Mouse (Mus musculus) testis, postnatal 14 days (tissue): ENCODE results near the gene Clpp.

ENCODE experiments used
- DNase-seq: peaks from one replicate; pipeline ENCODE4 v3.0.0; 2021; ENCODE audit warnings: low spot score

Clpp gene

DNA sequence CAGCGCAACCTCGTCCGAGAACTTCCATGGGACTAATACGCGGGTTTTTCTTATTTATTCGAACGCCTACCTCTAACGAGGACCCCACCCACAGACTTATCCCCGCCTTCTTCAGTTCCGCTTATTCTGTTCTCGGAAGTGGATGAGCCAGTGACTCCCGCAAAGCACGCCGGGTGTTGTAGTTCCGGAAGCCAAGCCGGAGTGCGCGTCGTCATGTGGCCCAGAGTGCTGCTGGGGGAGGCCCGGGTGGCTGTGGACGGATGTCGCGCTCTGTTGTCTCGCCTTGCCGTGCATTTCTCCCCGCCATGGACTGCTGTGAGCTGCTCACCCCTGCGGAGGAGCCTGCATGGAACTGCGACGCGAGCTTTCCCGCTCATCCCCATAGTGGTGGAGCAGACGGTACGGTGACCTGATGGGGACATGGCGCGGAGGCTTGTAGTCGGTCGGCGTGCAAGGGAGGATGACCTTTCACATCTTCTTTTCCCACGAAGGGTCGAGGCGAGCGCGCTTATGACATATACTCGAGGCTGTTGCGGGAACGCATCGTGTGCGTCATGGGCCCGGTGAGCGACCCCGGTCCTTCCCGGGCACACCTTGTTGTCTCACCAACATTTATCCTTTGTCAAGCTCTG lies at the start of gene Clpp:
Gene Clpp, plus strand, starts transcription at position 191 of the 632 bp plus-strand sequence.
- peak; percentile 93 for DNase-seq

DNA sequence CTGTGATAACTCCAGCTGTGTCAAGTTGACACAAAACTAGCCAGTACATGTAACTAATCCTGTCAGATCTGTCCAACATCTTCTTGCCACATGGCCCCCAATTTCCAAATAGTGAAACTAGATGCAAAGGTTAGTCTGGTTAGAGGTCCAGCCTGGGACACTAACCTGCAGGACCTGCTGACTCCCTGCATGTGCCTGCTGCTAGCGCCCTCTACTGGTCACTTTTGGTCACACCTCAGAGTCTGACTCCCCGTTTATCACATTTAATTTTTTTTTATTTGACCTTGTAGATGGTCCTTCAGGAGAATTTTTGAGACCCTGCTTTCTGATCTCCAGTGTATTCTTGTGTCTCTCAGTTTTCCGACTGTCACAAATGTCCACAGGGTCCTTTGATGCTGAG lies 39.2 kb upstream of the Clpp start:
- DNase-seq: no peak

DNA sequence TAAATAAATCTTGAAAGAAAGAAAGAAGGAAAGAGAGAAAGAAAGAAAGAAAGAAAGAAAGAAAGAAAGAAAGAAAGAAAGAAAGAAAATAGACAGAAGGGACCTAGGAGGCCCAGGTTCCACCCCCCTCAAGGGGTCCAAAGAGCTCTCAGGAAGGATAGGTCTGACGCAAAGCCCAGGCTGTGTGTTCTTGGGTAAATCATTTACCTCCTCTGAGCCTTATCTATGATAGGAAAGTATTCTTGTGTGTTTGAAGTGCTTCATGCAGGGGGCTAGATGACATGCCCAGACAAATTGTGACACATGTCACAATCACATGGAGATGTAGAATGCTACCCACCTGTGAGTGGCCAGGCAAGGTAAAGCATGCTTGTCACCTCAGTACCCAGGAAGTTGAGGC lies 37.5 kb upstream of the Clpp start:
- DNase-seq: no peak

GRCm38 (mm10) chr17:56954871-56955270 lies 35.2 kb upstream of the Clpp start:
- no peak for DNase-seq

DNA sequence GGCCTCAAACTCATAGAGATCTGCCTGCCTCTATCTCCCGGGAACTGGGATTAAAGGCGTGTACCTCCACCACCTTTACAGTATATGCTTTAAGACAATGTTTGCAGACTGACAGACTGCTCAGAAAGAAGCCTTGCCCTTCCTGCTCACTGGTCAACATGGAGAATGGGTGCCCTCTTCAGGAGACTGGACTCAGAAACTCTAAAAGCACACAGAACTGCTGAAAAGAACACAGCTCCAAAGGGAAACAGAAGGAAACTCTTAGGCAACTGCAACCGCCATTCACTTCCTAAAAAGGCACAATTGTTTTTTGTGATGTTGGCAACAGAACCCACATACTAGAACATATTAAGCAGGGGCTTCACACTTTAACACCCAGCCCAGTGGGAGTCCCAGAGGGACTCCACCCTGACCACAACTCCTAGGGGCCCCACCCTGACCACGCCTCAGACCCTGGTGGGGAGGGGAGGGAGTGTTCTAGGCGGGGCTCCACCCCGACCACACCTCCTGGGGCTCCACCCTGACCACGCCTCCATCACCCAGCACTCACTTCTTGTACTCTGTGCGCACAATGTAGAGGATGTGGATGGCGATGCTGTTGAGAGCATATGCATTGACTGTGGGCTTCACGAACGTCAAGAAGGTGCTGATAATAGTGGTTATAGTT lies 32.2 kb upstream of the Clpp start:
- no peak for DNase-seq

DNA sequence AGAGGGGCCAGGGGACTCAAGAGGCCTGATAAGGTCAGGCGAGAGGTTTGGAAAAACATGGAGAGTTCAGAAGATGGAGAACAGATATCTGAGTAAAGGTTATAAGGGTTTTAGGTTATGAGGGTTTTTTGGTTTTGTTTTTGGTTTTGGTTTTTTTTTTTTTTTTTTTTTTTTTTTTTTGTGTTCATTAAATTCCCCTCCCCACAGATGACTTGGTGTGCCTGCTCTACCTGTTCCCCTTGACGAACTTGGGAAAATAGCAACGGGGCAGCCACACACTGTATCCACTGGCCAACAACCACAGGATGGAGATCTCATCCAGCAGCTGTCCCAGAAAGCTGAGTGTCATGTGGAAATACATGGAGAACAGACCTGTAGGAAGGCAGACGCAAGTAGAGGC lies 31.4 kb upstream of the Clpp start:
- DNase-seq: no peak

DNA sequence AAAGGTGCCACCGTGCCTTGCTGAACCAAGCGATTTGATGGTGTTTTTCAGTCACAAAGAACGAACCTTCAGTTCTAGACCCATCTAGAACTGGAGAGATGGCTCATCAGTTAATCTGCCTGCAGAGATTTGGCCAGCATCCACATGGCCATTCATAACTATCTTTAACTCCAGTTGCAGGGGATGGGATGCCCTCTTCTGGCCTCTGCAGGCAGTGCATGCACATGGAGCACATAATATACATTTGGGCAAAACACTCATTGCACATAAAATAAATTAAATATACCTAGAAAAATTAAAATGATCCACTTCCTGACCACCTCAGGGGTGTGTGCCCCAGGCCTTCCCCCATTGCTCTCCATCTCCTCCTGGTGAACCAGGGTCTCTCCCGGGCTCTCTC lies 28.2 kb upstream of the Clpp start:
- DNase-seq: no peak

DNA sequence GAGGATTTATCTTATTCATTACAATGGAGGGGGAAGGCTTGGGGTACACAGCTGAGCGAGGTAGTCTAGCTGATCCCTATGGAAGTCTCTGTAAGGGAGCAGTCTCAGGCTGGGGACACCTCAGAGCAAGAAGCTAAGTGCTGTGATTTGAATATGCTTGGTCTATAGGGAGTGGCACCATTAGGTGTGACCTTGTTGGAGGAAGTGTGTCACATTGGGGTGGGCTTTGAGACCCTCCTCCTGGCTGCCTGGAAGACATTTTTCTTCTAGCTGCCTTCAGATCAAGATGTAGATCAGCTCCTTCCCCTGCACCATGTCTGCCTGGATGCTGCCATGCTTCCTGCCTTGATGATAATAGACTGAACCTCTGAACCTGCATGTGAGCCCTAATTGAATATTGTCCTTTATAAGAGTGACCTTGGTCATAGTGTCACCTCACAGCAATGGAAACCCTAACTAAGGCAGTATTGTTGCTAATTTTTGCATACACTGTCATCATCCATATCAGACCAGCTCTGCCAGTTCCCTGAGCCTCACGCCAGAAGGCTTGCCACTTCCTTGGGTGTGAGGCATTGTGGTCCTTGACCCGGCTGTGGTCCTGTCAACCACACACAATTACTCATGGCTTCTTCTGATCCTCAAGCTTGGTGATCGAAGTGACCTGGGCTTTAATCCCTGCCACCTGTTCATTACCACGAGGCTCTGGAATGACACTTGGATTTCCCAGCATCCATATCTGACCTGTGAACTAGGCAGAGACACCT lies 27.3 kb upstream of the Clpp start:
- DNase-seq: no peak

GRCm38 (mm10) chr17:56963646-56964045 lies 26.5 kb upstream of the Clpp start:
- DNase-seq: no peak

DNA sequence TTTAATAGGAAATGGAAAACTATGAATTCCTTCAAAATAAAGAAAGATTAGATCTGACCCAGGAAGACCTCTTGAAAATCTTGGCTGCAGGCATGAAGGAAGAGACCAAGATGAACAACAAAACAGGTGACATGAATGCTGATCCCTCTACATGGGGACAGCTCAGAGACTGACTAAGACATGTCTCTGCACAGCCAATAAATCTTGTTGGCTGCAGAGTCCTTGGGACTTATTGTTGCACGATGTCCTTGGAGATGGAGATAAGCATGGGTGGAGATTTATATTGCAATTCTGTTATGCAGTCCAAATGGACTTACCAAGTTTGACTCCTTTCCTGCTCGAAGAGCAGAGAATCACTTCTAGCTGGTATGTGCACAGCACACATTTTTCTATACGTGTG lies 20.8 kb upstream of the Clpp start:
- DNase-seq: no peak

GRCm38 (mm10) chr17:56970081-56970480 lies 20.0 kb upstream of the Clpp start:
- no peak for DNase-seq

DNA sequence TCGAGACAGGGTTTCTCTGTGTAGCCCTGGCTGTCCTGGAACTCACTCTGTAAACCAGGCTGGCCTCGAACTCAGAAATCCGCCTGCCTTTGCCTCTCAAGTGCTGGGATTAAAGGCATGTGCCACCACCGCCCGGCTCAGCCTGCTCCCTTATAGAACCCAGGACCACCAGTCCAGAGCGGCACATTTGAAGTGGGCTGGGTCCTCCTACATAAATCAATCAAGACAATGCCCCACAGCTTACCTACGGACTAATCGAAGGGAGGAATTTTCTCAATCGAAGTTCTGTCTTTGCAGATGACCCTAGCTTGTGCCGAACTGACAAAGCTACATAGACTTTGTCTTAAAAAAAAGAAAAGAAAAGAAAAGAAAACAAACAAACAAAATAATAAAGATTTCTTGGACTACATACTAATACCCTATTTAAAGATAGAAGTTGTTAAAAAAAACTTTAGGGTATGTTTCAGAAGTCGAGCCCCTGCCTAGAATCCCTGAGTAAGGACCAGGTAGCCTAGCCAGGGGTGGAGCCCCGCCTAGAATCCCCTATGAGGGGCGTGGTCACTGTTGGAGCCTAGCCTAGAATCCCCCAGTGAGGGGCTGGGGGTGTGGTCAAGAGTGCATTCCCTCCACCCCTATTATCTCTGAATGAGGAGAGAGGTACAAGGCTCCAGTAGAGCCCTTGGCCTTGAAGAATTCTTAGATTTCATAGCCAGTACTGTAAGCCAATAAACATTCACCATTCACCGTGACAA lies 16.0 kb upstream of the Clpp start:
- DNase-seq: no peak

GRCm38 (mm10) chr17:56974708-56975240 lies 15.3 kb upstream of the Clpp start:
- DNase-seq: no peak

DNA sequence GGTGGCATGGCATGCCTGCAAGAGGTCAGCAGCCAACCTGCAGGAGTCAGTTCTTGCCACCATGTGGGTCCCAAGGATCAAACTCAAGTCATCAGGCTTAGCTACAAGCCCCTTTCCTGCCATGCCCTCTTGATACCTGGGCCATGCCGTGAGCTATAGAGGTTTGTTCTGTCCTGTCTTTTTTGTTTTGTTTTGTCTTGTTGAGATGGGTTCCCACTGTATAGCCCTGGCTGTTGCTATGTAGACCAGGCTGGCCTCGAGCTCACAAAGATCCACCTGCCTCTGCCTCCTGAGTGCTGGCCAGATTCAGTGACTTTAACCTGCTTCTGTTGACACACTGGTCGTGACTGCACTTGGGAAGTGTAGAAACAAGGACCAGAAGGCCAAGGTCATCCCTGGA lies 14.7 kb upstream of the Clpp start:
- DNase-seq: no peak

GRCm38 (mm10) chr17:56976531-56977390 lies 13.3 kb upstream of the Clpp start:
- no peak for DNase-seq

DNA sequence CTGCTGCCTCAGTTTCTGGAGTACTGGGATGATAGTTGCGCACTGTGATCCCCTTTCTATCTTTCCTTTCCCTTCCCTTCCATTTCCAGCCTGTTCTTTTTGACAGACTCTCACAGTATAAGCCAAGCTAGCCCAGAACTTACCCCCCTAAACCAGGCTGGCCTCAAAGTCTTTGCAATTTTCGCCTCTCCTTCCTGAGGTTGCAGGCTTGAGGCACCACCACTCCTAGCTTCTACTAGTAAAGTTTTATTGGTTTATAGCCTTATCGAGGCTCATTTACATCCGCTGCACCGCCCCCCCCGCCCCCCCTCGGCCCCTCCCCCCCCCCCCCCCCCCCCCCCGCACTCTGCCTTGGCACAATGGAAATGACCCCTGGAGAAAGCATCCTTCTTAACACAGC lies 10.6 kb upstream of the Clpp start:
- DNase-seq: no peak

DNA sequence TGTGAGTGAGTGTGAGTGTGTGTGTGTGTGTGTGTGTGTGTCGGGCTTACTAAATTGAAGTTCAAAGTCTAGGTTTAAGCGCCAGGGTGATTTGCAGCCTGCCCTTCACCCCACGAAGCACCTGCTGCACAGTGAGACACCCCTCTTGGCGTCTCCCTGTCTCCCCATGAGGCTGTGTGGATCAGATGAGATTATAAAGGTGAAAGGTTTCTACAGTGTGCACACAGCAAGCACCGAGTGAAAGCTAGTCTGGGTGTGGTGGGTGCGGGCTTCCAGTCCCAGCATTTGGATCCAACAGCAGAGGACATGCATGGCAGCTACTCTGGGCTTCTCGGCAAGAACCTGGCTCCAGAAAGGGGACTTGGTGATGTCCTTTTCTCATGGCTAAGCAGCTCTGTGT lies 9.1 kb upstream of the Clpp start:
- DNase-seq: no peak

DNA sequence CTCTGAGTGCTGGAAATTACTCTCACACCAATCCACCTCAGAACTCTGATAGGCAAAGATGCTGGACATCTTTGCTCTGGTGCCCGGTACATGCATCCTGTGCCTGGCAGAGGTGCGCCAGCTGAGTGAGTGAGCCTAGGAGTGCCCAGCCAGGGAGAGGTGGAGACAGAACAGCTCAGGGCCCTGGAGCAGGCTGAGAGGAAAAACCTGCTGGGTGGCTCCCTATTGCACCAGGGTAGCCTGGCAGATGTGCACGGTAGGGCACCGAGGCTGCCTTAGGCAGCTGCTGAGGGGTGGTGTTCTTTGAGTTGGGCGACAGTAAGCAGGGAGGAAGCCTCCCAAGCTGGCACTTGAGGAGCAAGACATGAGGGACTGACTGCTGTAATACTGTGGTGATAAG lies 8.1 kb upstream of the Clpp start, which contains the start of gene Acer1:
Gene Acer1, minus strand, starts transcription at position 114 of the 400 bp plus-strand sequence.
- no peak for DNase-seq

DNA sequence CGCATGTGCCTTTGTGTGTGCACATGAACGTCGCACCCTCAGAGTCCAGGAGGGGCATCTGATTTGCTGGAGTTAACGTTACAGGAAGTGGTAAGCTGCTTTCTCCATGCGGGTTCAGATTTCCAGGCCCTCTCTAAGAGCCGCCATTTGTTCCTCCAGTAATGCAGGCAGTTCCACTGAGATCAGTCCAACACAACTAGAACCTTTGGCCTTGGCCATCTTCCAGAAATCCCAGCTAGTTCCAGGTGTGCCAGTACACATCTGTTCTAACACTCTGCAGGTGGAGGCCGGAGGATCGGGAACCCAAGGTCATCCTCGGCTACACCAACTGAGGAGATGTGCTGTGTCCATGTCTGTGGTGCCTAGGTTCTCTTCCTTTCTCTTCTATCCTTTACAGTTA lies 5.2 kb upstream of the Clpp start:
- DNase-seq: no peak

- DNase-seq: no peak
Measured at GRCm38 (mm10) chr17:56985656-56986055, 4.4 kb upstream of the Clpp start.

- DNase-seq: no peak
Measured at GRCm38 (mm10) chr17:56986105-56986805, 3.9 kb upstream of the Clpp start.
